Mouse (Mus musculus) adipocyte (in vitro differentiated cells): Measurements from ENCODE around the gene Clec4g.
A peak's percentile ranks its signal among the peaks of the same experiment; 100 is the strongest.
"Not testable (repeated sequence)": the region's sequence is repeated elsewhere in the genome, so short reads cannot be mapped to it uniquely, and the experiment has no call there.

Experiments
- DNase-seq: peaks from one replicate; pipeline ENCODE4 v3.0.0-alpha.2; 2016; ENCODE audit warnings: low spot score

The Clec4g gene

DNA sequence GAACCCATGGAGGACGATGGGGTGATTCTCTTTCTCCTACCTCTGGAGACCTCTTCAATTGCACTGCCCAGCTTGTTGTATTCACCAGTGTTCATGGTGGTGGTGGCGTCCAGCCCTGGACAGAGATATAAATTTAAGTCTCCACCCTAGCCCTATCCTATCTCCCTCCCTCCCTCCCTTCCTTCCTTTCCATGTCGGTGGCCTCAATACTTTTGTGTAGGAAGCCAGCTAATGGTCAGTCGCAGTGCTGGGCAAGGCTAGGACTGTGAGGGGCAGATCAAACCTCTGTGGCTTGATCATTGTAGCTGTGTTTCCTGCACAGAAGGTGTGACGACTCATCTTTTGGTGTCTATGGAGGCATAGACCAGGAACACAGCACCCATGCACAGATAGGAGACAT lies at the start of gene Clec4g:
Gene Clec4g, minus strand, starts transcription at position 101 of the 400 bp plus-strand sequence.
- no peak for DNase-seq

DNA sequence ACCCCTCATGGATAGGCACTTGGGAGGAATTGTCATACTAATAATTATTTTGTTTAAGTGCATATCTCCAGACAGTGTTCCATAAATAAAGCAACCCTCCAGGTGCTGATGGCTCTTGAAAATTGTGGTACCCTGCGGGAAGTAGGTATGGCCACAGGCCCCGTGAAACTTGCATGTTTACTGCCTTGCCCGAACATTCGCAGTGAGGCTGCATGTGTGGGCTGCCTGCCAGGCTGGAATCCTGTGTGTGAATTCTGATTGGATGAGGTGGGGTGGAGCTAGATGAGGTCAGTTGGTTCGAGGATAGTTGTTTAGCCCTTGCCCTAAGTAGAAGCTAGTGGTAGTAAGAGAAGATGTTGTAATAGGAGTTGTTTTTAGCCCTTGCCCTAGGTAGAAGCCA lies 48.2 kb upstream of the Clec4g start:
- DNase-seq: not testable (repeated sequence)

DNA sequence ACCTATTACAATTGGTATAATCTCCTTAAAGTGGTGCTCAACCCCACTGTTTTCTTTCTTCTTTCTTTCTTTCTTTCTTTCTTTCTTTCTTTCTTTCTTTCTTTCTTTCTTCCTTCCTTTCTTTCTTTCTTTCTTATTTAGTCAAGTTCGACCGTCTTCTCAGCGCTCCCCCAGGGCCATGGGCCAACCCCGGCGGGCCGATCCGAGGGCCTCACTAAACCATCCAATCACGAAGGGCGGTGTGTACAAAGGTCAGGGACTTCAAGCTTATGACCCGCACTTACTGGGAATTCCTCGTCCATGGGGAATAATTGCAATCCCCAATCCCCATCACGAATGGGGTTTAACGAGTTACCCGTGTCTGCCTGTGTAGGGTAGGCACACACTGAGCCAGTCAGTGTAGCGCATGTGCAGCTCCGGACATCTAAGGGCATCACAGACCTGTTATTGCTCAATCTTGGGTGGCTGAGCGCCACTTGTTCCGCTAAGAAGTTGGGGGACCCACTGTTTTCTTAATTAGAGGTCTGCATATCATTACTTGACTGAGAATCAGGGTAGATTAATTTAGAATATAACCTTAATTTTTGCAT lies 33.9 kb upstream of the Clec4g start:
- DNase-seq: peak; percentile 100

DNA sequence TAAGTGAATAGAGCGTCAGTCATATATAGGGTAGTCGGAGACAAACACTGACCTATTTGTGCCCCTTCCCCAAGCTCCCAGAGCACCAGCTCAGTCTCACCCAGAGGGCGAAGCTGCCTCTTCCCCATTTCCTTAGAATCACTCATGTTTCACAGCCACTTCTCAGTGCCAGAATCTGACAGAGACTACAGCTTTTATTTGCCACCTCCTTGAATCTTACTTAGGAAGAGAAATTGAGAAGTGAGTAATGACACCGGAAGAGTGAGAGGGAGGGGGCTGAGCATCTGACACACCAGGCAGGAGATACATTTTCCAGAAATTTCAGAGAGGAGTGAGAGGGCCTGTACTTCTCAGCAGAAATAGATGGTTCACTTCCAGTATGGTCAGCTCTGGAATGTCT lies 28.3 kb upstream of the Clec4g start, which contains the start of gene Cd209a:
Gene Cd209a, minus strand, starts transcription at position 224 of the 400 bp plus-strand sequence.
- DNase-seq: no peak

DNA sequence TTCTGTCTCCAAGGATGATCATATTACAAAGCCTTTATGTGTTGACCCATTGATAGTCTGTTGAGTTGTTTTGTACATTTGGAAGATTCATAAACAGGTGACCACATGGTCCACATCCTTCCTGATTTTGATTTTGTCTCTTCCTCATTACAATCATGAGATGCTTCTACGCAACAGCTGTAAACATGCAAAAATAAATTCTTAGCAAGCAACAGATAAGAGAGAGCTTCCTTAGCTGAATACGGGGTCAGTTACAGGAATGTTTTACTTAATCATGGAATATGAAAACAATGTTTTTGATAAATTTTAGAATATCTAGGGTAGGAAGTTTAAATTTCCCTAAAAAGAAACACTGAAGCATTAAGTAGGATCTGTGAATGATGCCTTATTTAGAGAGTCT lies 16.5 kb upstream of the Clec4g start:
- DNase-seq: no peak

DNA sequence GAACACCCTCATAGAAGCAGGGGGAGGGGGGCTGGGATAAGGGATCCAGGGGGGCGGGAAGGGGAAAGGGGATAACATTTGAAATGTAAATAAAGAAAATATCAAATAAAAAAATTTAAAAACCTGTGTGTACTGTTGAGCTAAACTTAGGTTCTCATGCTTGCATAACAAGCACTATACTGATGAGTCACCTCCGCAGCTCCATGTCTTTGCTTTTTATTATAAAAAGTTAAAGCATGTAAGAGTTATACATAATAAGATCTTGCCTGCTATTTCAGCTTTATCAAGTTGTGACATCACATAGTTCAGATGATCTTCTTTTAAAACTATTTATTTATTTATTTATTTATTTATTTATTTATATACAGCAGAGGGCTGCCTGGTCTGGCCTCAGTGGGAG lies 15.1 kb upstream of the Clec4g start:
- no peak for DNase-seq

DNA sequence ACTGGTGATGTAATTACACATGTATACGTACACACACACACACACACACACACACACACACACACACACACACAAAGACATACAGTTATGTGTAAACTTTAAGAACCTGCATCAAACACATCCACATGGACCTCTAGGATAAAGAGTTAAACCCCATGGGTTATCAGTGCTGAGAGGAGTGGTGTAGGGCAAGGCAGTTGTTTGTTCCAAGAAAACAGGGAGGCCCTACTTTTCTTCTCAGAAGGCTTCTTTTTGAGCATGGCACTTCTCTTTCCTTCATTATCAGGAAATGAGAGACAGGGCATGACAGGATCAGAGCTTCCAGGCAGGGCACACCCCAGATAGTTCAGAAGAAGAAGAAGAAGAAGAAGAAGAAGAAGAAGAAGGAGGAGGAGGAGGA lies 13.6 kb upstream of the Clec4g start:
- no peak for DNase-seq

DNA sequence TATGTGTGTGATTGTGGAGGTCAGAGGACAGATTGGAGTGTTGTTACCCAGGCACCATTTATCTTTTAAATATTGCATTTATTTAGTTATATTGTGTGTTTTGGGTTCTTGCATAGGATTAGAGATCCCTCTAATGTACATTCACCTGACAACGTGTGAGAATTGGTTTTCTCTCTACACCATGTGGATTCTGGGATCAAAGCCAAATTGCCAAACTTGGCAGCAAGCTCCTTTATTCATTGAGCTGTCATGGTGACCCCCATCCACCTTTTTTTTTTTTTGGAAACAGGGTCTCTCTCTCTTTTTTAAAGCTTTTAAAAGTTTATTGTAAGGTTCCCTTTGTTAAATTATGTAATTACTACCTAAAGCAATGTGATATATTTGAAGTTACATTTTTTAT lies 590 bp upstream of the Clec4g start:
- DNase-seq: no peak

DNA sequence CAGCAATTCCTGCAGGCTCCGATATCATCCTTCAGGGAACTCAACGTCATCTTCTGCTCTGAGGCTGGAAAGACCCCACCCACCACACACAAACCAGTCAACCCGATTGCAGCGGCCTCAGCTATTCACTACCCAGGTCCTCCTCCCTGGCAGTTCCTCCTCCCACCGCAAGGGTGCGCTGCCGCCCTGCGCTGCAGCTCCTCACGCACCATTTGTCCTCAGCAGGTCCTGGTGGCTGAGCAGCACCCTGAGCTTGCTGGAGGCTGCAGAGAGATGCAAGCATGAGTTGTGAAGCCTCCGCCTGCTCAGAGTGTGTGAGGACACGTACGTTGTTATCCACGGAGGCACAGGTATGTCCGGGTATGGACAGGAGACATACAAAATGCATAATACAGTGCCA lies 1.9 kb downstream of the Clec4g start:
- DNase-seq: peak; percentile 17

DNA sequence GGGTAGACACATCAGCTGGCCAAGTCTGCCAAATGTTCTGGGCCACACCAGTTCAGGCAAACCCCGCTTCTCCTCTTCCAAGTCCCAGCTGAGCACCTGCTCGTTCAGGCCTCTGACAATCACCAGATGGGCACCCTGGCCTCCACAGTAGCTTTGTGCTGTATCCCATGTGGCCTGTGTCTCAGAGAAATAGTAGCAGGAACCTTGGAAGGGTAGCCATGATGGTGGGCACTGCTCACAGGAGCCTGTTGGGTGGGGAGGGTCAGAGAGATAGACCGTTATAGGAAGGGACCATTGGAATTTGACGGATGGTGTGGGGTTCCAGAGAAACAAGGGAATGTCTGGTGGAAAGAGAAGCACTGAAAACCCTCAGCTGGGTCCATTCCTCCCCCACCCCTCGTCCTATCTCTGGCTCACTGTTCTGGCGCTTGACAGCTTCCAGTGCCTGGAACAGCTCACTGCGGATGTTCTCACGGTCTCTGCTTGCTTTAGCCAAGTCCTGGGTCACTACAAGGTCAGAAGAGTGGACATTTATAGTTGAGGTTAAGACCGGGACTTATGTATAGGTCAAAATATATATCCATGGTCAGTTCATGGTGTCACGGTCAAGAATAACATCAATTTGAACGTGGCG lies 3.0 kb downstream of the Clec4g start:
- DNase-seq: no peak

DNA sequence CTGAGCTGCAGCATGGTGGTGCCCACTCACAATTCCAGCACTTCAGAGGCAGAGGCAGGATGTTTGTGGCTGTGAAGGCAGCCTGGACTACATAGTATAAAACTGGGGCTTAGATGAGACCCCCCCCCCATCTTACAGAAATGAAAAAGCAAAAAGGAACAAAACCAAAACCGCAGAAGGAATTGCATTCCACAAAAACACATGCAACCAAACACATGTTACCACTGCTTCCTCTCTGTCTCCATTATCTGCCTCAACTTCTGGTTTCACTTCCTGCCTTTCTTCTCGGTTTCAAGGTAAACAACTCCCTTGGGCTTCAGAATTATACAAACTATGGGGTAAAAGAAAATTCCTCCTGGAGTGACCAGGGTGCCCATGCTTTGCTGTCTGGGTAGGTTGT lies 8.8 kb downstream of the Clec4g start:
- DNase-seq: no peak

DNA sequence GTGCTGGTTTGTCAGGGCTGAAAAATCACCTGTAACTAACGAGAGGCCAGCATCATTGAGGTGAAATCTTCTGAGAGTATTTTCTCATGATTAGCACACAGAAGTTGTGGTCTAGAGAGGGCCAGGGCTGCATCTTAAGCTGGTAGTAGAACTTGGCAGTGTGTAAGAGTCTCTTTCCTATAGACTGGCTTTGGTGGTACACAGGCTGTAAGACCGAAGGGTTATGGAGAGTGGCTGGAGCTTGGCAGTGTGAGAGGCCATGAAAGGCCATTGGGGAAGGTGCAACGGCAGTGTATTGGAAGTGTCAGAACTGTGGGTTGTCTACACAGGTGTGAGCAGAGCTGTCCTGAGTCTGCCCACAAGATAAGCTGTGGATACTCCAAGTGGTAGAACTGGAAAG lies 10.1 kb downstream of the Clec4g start:
- no peak for DNase-seq

DNA sequence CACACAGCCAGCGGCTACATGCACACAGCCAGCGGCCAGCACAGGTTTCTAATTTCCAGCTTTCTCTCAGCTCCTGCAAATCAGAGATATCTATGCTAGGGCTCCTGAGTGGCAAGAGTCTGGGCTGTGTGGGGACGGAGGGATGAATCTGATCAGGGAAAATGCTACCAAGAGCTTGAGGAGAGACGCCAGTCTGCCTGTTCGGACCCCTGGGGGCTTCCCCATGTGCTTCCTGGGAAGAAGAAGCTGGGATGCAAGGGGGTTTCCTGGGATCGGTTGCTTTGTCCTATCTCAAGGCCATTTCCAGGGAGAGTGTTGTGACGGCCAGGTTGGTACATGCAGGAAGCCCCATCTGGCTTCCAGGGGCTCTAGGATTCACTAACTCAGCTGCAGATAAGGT lies 12.8 kb downstream of the Clec4g start:
- no peak for DNase-seq

DNA sequence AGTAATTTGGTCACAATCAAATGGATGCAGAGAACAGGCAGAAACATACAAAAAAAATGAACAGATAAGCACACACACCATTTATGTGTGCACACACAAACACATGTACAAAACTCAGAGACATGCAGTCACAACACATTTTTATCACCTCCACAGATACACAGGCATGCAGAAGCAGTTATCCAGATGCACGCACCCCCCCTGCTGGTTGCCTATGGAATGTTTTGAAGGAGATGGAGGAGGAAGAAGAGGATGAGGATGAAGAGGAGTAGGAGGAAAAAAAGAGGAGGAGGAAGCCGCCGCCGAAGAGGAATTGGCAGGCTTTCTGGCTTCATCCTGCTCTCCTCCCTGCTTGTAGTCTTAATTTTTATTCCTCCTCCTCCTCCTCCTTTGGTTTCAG lies 14.7 kb downstream of the Clec4g start:
- no peak for DNase-seq

DNA sequence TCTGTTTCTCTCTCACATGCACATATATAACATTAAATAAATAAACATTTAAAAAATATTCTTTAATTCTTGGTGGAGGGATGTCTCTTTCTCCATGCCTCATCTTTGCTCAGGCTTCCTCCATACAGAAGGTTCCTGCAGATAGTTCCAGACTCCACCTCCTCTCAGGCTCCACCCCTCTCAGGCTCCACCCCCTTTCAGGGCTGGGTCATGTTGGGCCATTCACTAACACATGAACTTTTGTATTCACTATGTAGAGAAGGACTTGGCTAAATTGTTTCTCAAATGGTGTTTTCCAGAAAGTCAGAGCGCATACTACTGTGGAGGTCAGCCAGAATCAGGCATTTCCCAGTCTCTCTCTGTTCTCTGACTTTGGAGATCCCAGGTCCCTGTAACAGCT lies 19.0 kb downstream of the Clec4g start:
- no peak for DNase-seq

DNA sequence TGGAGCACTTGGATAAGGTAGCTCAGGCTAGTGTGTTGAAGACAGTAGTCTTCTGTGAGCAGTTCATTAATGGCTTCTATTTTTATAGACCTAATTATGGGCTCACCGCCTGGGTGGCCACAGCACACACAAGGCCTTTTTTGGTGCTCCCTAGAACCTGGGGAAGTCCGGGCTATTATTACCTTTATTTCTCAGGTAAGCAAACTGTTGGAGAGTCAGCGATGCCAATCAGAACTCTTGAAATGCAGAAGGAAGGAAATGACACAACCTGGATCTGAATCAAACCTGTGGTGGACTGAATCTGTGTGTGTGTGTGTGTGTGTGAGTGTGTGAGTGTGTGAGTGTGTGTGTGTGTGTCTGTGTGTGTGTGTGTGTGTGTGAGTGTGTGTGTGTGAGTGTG lies 26.3 kb downstream of the Clec4g start, which contains the start of gene Fcer2a:
Gene Fcer2a, minus strand, starts transcription at position 55 of the 400 bp plus-strand sequence.
- no peak for DNase-seq

DNA sequence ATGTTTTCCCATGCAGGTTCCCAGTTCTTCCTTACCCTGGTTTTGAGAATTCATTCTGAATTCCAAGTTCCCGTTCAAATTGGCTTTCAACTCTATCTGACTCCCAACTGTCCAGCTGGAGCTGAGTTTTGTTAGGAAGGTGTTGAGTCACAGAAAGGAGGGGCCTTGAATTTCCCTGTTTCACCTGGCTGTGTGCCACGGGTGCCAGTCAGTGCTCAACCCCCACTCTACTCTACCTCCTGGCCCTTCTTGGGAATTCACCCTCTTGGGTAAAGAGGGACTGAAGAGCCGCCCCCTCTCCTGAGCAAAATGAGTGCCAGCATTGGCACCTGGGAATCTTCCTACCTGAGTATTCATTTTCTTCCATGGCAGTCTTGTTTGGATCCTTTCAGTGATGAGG lies 29.7 kb downstream of the Clec4g start:
- DNase-seq: no peak

DNA sequence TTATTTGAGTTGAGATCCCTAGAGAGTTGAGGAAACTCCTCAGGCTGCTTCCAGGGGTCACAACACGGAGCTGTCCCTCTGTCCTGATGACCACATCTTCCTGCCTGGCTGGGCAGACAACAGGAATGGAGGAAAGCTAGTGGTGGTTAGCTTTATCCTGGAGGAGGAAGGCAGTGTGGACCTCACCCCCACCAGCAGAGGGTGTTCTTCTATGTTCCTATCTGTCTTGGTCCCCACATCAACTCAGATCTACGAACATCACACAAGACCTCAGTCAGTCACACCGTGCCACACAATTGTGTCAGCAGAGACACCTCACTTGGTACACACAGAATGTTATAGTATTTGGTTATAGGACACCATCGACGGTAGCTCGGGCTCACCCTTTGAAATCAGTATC lies 32.9 kb downstream of the Clec4g start:
- no peak for DNase-seq

DNA sequence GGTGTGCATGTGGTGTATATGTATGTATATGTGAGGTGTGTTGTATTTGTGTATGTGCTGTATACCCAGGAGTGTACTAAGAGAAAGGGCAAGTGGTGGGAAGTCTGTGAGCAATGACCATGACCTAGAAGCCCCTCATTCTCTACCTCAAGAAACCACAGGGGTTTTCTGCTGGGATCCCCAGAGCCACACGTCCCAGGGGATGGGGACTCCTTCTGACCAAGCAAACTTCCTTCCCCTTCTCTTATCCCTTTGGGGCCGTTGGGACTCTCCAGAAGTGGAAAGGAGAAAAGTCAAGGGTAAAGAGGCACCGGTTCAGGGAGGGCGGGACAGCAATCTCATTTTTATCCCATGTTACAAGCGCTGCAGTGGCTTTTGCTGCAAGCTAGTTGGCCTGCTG lies 35.0 kb downstream of the Clec4g start:
- no peak for DNase-seq

DNA sequence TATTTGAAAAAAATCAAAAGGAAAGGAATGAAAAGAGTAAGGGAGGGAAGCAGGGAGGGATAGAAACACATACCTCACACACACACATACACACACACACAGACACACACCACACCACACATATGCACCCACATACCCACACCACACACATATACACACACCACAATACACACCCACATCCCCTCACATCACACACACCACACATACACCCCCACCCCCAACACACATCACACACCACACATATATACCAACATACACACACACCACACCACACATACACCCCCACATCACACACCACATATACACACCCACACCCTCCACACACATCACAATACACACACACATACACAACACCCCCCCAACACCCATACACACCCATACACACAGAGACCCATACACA lies 35.9 kb downstream of the Clec4g start:
- DNase-seq: no peak

DNA sequence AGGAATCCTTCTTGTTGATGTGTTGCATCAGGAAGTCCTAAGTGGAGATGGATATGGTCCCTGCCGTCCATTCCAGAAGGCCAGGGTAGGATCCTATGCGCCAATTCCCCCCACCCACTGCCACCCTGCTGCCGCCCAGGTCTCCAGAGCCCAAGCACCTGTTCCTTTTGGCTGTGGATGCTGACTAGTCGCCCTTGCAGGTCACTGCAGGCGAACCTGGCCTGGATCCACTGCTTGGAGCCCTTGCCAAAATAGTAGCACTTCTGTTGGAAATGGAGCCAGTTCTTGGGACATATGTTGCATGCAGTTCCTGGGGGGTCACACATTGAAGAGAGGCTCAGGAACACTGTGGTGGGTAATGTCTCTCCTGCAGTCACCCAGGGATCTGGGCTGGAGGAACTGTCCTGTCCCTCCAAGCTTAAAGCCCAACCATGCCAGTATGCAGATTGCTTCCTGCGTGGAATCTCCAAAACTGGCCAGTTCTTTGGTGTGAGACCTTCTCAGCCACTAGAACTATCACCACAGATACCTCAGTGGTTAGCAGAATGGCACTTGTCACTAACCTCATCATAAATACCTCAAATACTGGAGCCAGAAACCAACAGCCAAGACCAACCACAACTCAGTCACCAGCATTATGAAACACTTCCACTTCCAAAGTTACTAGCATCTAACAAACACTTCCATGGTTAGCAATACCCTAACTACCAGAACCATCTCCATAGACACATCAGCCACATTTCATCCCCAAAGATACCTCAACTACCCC lies 36.9 kb downstream of the Clec4g start:
- DNase-seq: no peak

DNA sequence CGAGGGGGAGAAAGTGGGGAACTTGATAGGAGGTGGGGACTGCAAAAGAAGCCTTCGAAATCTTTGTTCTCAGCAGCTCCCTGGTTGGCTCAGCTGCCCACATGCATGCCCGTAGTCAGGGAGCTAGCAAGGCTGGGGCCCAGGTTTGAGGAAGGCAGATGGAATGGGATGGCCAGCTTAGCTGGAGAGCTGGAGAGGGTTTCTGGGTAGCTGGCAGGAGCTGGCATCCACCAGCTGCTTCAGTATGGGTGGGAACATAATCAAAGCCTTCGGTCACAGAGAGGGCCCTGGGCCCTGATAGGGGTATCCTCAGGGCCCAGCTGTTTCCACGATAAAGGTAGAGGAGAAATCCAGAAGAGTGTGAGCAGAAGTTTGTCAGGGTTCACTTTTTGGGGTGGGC lies 38.0 kb downstream of the Clec4g start:
- no peak for DNase-seq

DNA sequence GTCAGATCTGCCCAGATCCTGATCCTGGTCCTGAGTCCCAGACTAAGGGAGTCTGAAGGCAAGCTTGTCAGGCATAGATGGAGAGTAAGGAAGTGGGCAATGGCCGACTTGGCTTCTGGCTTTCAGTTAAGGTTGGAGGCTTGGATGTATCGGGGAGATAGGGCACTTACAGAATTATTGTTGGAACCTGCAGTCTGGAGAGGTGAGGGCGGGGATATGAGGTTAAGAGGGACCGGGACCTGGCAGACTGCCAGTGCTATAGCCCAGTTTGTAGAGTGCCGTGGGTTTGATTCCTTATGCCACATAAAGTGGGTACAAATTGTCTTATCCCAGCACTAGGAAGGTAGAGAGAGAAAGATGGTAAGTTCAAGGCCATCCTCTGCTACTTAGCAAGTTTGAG lies 40.8 kb downstream of the Clec4g start:
- DNase-seq: no peak
